Mouse (Mus musculus): ENCODE measurements at regions not wholly inside any gene's neighbourhood (a gene's known extent, or its start where the extent isn't known, plus 50 kb on each side); places are given as distances from the start of the nearest gene placed in this dataset.

- no peak for DNase-seq
Observed at GRCm38 (mm10) chr2:116980692-116981091, 102.2 kb downstream of the Tmco5 start.

DNA sequence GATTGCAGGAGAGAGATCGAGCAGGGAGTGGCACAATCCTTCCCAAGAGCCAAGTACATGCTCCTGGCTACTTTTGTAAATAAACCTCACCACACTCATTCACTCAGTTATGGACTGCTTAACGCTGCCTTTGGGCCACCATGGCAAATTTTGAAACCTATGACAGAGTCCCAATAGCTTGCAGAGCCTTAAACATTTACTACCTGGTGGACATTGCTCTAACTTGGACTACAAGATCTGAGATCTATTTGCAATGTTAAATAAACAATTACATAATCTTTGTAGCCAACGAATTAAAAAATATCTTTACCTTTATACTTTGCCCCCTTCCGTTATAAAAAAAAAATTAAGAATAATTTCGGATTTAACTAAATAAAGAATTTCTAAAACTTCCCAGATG, 104.9 kb downstream of the Tmco5 start:
- DNase-seq: no peak

GRCm38 (mm10) chr2:116983821-116984351, 105.4 kb downstream of the Tmco5 start:
- no peak for DNase-seq

- DNase-seq: no peak
Observed at GRCm38 (mm10) chr2:116984597-116984996, 106.1 kb downstream of the Tmco5 start.

GRCm38 (mm10) chr2:116985549-116985948, 107.1 kb downstream of the Tmco5 start:
- no peak for DNase-seq

GRCm38 (mm10) chr2:116988953-116989674, 110.6 kb downstream of the Tmco5 start:
- DNase-seq: no peak

- no peak for DNase-seq
Observed at GRCm38 (mm10) chr2:116990106-116990505, 111.6 kb downstream of the Tmco5 start.

- no peak for DNase-seq
Observed at GRCm38 (mm10) chr2:116991561-116992042, 113.1 kb downstream of the Tmco5 start.

- DNase-seq: no peak
Observed at GRCm38 (mm10) chr2:116993724-116994123, 115.2 kb downstream of the Tmco5 start.

DNA sequence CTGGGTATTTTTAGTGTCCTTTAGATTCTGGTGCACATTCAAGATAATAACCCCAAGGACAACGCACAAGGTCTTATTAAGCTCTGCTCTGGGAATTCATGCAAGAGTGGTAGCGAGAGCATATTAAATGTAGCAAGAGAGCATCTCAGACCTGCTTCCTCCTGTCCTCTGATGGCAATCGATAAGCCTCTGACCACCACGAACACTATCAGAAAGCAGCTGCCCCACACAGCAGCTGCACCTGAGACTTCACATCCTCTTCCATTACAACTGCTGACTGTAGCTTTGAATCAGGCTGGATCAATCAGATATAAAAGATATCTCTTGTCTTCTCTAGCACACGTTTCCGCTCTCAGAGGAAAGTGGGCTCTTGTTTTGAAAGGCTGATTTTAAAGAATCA, 117.8 kb downstream of the Tmco5 start:
- DNase-seq: no peak

GRCm38 (mm10) chr2:116998822-116999221, 120.3 kb downstream of the Tmco5 start:
- DNase-seq: no peak

DNA sequence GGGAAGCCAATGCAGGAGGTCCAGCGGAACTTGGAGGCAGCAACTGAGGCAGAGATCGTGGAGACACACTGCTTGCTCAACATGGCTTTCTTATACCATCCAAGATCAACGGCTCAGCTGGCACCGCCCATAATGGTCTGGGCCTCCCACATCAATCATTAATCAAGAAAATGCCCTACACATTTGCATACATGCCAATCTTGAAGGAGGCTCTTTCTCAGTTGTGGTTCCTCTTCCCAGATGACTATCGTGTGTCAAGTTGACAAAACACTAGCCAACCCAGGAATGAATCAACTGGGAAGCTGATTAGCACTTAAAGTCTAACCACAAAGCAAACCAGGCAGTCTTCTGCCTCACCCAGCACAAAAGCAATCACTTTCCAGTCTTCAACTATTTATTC, 121.1 kb downstream of the Tmco5 start:
- no peak for DNase-seq

DNA sequence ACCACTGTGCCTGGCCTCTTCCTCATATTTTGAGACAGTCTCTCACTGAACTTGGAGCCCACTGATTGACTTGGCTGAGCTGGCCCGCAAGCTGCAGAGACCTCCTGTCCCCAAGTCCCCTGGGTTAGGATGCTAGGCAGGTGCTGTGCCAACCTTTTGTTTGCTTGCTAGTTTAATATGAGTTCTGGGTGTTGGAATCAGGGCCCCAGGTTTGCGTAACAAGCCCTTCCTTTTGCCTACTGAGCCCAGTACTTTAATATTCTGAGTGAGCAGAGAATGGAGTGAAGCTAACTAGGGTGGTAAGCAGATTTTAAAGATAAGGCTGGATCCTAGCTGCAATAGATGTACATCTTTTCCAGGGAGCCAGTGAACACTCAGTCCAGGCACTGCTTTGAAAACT, 117.2 kb upstream of the Spred1 start:
- no peak for DNase-seq

- no peak for DNase-seq
Observed at GRCm38 (mm10) chr2:117006846-117007245, 114.3 kb upstream of the Spred1 start.

DNA sequence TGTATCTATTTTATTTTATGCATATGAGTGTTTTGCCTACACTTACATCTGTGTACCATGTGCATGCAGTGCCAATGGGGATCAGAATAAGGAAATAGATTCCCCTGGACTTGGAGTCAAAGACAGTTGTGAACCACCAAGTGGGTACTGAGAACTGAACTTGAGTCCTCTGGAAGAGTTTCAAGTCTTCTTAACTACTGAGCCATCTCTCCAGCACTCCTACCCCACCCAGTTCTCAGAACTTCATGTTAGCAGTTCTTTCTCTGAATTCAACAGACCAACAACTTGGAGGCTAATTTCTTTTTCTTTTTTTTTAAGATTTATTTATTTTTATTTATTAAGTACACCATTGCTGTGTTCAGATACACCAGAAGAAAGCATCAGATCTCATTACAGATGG, 112.3 kb upstream of the Spred1 start:
- DNase-seq: no peak

GRCm38 (mm10) chr2:117010001-117010400, 111.2 kb upstream of the Spred1 start:
- no peak for DNase-seq

- no peak for DNase-seq
Observed at GRCm38 (mm10) chr2:117010942-117011341, 110.2 kb upstream of the Spred1 start.

DNA sequence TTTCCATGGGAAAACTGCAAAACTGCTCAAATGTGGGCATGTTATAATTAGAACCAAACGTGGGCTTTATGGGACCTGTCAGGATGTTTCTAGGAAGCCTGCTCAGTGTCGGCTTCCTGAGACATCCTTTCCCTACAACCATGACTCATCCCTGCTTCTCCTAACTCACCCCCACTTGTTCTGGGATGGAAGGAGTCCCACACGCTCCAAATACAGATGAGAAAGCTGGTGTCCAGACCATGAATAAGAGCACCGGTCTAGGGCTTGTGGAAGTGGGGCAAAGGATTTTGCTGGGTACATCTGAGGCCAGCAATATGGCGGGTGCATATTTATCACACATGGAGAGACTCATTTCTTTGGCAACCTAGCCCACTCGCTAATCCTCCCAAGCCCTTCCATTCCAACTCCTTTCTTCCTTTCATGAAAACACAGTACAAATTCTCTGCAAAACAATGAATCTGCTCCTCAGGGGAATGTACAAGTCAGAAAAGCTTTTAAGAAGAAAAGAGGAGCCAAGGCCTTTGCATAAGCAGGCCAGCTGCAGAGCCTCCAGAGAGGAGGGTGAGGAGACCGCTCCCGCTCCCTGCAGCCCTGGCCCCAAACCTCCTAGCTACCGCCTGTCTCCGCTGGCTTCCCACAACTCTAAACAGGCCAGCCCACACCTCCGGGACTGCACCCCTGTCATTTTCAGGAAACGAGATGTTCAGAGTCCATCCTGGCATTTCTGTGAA, 103.1 kb upstream of the Spred1 start:
- peak; percentile 15 for DNase-seq

- DNase-seq: peak; percentile 80
Observed at GRCm38 (mm10) chr2:117018917-117019538, 102.1 kb upstream of the Spred1 start.

DNA sequence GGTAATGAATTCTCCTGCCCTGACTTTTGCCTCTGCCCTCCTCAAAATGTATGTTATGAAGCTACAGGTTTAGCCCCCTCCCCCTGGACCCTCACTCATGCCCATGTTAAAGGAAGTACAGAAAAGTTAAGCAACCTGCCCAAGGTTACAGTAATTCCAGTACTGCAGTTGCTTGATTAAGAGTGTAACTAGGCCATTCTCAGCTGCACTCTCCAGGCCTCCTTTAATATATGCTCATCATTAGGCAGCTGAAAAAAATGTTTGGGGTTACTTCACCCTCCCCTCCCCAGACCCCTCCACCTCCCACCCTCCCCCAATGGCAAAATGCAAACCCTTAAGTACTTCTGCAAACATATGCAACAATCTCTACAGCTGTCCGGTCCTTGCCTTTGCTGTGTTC, 101.6 kb upstream of the Spred1 start:
- no peak for DNase-seq

- DNase-seq: no peak
Observed at GRCm38 (mm10) chr2:117021787-117022186, 99.4 kb upstream of the Spred1 start.

DNA sequence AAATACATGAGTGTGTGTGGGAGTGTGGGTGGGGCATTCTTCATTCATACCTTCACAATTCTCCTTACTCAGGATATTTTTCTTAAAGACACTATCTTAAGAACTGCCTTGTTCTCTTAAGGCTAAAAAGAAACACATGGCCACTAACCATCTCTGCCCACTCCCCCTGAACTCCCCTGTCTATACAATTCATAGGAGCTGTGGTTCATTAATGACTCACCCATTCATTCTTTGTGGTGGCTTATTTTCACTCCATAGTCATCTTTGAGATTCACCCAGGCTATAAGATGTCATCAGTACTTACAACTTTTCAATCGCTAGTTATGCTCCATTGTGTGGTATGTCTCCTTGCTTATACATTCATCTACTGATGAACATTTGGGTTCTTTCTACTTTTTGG, 97.7 kb upstream of the Spred1 start:
- no peak for DNase-seq

- DNase-seq: no peak
Observed at GRCm38 (mm10) chr2:117027071-117027470, 94.1 kb upstream of the Spred1 start.

DNA sequence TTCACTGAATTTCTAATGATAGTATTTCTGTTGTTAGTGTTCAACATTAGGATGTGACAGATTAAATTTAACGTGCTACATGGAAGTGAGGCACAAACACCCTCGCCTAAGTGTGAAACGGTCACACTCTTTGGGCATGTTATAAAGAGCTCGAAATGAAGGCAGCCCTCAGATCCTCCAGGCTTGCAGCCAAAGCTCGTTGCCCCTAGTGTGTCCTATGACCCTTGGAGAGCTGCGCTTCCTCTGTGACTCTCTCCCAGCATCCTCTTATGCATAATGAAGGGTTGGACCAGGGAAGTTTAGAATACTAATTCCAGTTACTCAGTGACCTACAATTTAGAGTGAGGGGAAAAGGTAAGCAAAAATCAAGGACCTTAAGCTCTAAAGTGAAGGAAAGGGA, 92.4 kb upstream of the Spred1 start:
- no peak for DNase-seq
